Mouse (Mus musculus) midbrain, embryonic 16.5 days (tissue): ENCODE data around the gene Dapl1. TPM values are rescaled to one million over a fixed set of nuclear protein-coding genes. Genes with fewer than 3 reads are reported as not detected.

ENCODE experiments used
- ATAC-seq: fragments of 200-750 bp; cut with Nextera tagmentation; 2 replicates; pipeline ENCODE4 v1.8.0; 2017; ENCODE audit warnings: moderate TSS enrichment
- H3K27ac ChIP-seq: fragments of 300-500 bp; sonication (generic); 2 replicates; pipeline ENCODE4 v1.5.1; 2014; ENCODE audit warnings: mild to moderate bottlenecking, low read length, mixed read lengths
- H3K27me3 ChIP-seq: fragments of 300-500 bp; sonication (generic); 2 replicates; pipeline ENCODE4 v1.6.1; 2014; ENCODE audit warnings: low read depth, low read length, mixed read lengths; ENCODE audit not compliant: control insufficient read depth, insufficient read depth
- H3K36me3 ChIP-seq: fragments of 300-500 bp; sonication (generic); 2 replicates; pipeline ENCODE4 v1.6.1; 2014; ENCODE audit warnings: mild to moderate bottlenecking, low read length, moderate library complexity, mixed read lengths; ENCODE audit not compliant: control insufficient read depth, insufficient read depth
- H3K4me1 ChIP-seq: fragments of 300-500 bp; sonication (generic); 2 replicates; pipeline ENCODE4 v1.6.1; 2014; ENCODE audit warnings: mild to moderate bottlenecking, low read length, mixed read lengths; ENCODE audit not compliant: control insufficient read depth, insufficient read depth
- H3K4me2 ChIP-seq: fragments of 300-500 bp; sonication (generic); 2 replicates; pipeline ENCODE4 v1.6.1; 2014; ENCODE audit warnings: mild to moderate bottlenecking, low read length, mixed read lengths
- H3K4me3 ChIP-seq: fragments of 300-500 bp; sonication (generic); 2 replicates; pipeline ENCODE4 v1.5.1; 2014; ENCODE audit warnings: low read depth, mild to moderate bottlenecking, low read length, moderate library complexity, mixed read lengths
- H3K9ac ChIP-seq: fragments of 300-500 bp; sonication (generic); 2 replicates; pipeline ENCODE4 v1.6.1; 2014; ENCODE audit warnings: low read depth, low read length, mixed read lengths
- H3K9me3 ChIP-seq: fragments of 300-500 bp; sonication (generic); replicated peaks from 2 replicates; pipeline ENCODE4 v1.6.1; 2014; ENCODE audit warnings: mild to moderate bottlenecking, low read length, mixed read lengths; ENCODE audit not compliant: control insufficient read depth, poor library complexity, severe bottlenecking
- WGBS: fragments of 180-500 bp; shearing (Covaris S2); extraction: QIAGEN DNeasy Blood & Tissue Kit; methylation state at CpG from one replicate; pipeline ENCODE4 v1.1.7; 2014; 5-methylcytosine and 5-hydroxymethylcytosine counted together
- polyA plus RNA-seq: library from polyadenylated mRNA; unstranded; fragments of >200 nt; fragmentation: Nextera tagmentation; extraction: Ambion mirVana; gene quantifications from 2 replicates; pipeline ENCODE4 v1.2.1, GENCODE M21; 2015

Gene Dapl1
- polyA plus RNA-seq, 1 experiment from 2014 or later: 1.6 TPM

DNA sequence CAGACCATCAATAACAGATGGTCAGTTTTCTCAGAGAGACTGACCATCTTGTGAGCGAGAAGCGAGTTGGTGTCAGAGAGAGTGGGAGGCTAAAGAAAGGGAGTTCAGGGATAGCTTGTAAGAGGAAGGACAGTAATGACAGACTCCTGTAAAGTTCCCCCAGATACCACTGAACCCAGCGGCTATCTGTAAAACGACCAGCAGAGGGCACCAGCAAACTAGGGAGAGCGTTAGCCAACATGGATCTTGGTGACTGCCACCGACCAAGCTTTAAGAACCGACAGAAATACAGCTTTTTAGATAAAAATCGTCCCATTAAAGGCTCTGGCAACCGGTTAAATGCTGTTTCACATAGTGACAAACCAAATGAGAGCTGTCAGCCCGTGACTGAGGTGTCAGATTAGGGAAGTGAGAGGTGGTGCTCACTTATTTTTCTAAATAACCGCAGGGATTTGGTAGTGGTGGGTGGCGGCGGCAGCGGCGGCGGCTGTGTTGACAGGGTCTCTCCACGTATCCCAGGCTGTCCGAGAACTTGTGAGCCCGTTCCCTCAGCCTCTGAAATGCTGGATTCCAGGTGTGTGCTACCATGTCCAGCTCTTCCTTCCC lies 37.7 kb downstream of the Dapl1 start:
- peak overlapping the region; percentile 46 for H3K4me2 ChIP-seq
- H3K27me3 ChIP-seq: no peaks in the 10 kb centered on the region
- peak overlapping the region; percentile 43; the same call in 1 of the 2 replicates for H3K9ac ChIP-seq
- no peak overlapping the region for H3K27ac ChIP-seq
- 7% methylated on average over 19 of the region's 19 CpGs for WGBS
- peak; percentile 76 for ATAC-seq
- H3K4me1 ChIP-seq: no peaks in the 10 kb centered on the region
- no peaks in the 10 kb centered on the region for H3K9me3 ChIP-seq
- H3K36me3 ChIP-seq: no peaks in the 10 kb centered on the region
- H3K4me3 ChIP-seq: peak overlapping the region; percentile 21

DNA sequence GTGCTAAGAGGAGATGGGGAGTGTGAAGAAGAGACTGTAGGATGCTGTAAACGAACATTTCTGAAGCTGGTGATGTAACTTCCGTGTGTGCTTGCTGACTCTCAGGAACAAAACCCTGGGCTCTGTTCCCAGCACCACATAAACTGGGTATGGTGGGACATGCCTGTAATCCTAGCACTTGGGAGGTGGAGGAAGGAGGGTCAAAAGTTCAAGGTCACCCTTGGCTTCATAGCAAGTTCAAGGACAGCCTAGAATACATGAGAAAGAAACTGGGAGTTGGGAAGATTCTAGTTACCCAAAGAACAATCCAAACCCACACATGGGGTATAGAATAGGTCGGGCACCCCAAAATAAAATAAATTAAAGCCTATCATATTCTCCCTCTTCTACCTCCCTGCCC lies 39.1 kb downstream of the Dapl1 start:
- Histone ChIP-seq H3K4me3 (no peak overlapping the region), H3K27ac (no peak overlapping the region), H3K9ac (no peak overlapping the region), H3K4me1 (no peaks in the 10 kb centered on the region), H3K36me3 (no peaks in the 10 kb centered on the region), H3K9me3 (no peaks in the 10 kb centered on the region), H3K27me3 (no peaks in the 10 kb centered on the region), H3K4me2 (no peak overlapping the region)
- ATAC-seq: no peak
- 90% methylated on average over 3 of the region's 3 CpGs for WGBS

DNA sequence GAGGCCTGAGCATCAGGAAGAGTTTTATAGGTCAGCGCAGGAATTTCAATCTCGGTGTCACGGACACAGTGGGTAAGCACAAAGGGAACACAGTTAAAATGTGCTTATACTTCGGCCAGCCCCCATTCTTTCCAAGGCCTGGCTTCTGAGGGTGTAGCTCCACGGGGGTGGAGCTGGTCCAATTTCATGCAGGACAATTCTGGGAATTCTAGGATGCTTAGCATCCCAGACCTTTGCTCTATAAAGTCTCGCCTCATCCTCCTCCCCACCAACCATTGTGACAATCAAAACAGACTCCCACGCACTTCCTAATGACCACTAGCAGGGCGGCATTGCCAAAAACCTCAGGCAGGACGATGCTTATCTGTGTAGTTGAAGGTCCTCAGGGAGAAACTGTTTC lies 42.4 kb downstream of the Dapl1 start:
- WGBS: 72% methylated on average over 9 of the region's 9 CpGs

DNA sequence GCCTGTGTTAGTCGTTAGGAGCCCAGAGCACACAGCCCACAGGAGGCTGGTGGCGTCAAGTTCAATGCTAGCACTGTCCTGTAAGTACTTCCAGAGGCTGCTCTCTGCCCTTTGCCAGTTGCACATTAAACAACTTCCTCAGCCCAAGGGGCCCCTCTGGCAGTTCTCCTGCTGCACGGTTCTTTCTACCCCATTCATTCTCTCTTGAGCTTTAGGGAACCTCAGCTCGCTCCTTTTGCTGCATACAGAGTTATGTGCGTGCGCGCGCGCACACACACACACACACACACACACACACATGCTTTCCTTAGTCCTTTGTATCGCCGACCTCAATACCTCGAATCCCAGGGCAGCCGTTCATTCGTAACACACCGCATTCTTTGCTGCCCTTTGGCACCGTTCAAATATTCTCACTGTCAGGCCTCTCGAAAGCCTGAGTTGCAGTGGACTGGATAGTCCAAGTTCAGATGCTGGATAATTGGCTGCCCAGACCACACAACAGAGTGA lies 45.2 kb downstream of the Dapl1 start:
- Histone ChIP-seq H3K4me2 (no peak overlapping the region), H3K27me3 (no peaks in the 10 kb centered on the region), H3K4me3 (no peak overlapping the region), H3K27ac (no peak overlapping the region), H3K9me3 (no peaks in the 10 kb centered on the region), H3K9ac (no peak overlapping the region), H3K36me3 (no peaks in the 10 kb centered on the region), H3K4me1 (peaks cover 6% of the 10 kb centered on the region)
- 47% methylated on average over 17 of the region's 17 CpGs for WGBS
- ATAC-seq: 0 out of 2 replicates have a peak, but pooled peaks have one; percentile 17

More for the DNA sequence above, 42.4 kb downstream of the Dapl1 start:
- Histone ChIP-seq H3K9ac (no peak overlapping the region), H3K9me3 (no peaks in the 10 kb centered on the region), H3K4me2 (no peak overlapping the region), H3K27me3 (no peaks in the 10 kb centered on the region), H3K27ac (no peak overlapping the region), H3K4me1 (peaks cover 6% of the 10 kb centered on the region), H3K4me3 (no peak overlapping the region), H3K36me3 (no peaks in the 10 kb centered on the region)
- no peak for ATAC-seq

DNA sequence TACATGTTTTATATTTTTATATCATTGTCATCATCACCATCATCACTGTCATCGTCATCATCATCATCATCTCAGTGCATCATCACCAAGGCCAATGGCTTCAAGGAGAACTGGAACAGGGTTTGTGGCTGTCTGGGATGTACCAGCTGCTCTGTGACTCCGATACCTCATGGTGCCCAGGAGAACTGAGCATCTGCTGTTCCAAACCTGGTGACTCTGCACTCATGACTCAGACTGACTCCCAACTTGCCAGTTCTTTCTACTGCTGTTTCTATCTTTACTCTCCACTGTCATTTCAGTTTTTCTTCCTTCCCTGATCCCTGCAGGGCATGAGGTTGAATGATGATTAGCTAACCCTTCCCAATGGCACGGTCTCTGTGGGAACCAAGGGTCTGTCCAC lies 46.4 kb downstream of the Dapl1 start:
- no peak for ATAC-seq
- WGBS: 95% methylated on average over 3 of the region's 3 CpGs

DNA sequence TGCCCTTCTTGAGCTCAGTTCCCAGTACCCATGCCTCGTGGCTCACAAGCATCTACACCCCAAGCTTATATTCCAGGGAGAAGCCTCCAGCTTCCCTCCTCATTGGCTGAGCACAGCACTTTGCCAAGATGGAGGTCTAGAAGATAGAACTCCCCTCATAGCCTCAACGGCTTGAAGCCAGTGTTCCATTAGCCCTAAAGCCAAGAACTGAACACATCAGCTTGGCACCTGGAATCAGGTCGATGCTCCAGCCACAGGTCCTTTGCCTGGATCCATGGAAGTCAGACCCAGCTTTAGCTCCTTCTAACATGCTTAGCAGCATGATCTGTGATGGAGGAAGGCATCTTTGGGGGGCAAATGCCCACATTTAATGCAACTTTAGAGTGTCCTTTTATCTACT lies 48.5 kb downstream of the Dapl1 start:
- Histone ChIP-seq H3K4me1 (peaks cover 6% of the 10 kb centered on the region), H3K36me3 (no peaks in the 10 kb centered on the region), H3K27ac (no peak overlapping the region), H3K27me3 (no peaks in the 10 kb centered on the region), H3K9me3 (no peaks in the 10 kb centered on the region), H3K4me3 (no peak overlapping the region), H3K9ac (no peak overlapping the region), H3K4me2 (no peak overlapping the region)
- no peak for ATAC-seq
- WGBS: 90% methylated on average over 3 of the region's 3 CpGs

More for the DNA sequence above, 46.4 kb downstream of the Dapl1 start:
- Histone ChIP-seq H3K4me1 (peaks cover 6% of the 10 kb centered on the region), H3K9ac (no peak overlapping the region), H3K36me3 (no peaks in the 10 kb centered on the region), H3K27ac (no peak overlapping the region), H3K4me2 (no peak overlapping the region), H3K9me3 (no peaks in the 10 kb centered on the region), H3K27me3 (no peaks in the 10 kb centered on the region), H3K4me3 (no peak overlapping the region)

DNA sequence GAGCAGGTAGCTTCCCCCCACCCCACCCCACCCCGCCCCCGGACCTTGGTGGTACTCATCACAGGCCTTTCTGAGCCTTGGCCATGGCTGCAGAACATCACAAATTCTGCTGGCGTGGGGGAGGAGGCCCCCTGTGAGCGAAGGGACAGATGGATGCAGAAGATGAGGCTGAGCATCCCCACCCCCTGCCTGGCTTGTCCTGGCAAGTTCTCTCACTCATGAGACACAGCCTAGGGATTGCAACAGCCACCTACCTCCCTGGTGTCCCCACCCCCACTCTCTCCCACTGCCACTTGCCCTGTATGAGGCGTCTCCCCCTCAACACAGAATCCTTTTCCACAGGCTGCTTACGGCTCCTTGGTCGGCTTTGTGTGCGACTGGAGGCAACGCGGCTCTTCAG lies 49.1 kb downstream of the Dapl1 start:
- 89% methylated on average over 10 of the region's 10 CpGs for WGBS
- no peak for ATAC-seq
- H3K27ac ChIP-seq: no peak overlapping the region

DNA sequence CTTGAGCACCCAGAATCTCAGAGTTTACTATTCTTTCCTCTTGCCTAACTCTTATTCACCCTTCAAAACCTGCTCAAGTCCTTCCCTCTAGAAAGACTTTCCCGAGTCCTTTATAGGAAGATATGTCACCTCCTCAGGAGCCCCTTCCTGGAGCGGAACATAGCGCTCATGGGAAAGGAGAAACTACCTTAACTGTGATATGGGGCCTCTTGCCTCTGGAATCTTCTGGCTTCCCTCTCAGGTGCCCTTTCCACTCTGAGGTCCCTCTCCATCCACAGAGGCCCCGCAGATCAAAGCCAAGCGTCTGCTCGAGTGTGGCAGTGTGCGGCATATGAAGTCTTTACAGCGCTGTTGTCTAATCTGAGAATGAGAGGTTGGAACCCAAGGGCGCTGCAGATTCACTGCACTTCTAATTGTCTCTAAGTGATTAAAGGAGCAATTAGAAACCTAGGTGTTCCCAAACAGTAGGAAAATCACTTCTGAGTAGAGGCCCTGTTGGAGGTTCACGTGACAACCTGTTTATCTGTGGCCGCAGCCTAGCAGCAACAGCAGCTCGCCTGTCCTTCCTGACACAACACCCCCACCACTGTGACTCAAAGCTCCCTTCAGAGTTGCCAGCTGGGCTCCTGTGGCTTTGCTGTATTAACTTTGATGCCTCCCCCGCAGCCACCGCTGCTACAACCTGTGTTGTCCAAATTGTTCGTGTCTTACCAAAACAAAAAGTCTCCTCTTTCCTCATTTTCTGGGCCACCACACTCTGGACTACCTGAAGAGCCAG lies 49.7 kb downstream of the Dapl1 start:
- WGBS: 80% methylated on average over 15 of the region's 15 CpGs

More for the DNA sequence above, 49.1 kb downstream of the Dapl1 start:
- Histone ChIP-seq H3K9ac (no peak overlapping the region), H3K4me1 (peaks cover 6% of the 10 kb centered on the region), H3K4me3 (no peak overlapping the region), H3K27me3 (no peaks in the 10 kb centered on the region), H3K36me3 (no peaks in the 10 kb centered on the region), H3K9me3 (no peaks in the 10 kb centered on the region), H3K4me2 (no peak overlapping the region)

DNA sequence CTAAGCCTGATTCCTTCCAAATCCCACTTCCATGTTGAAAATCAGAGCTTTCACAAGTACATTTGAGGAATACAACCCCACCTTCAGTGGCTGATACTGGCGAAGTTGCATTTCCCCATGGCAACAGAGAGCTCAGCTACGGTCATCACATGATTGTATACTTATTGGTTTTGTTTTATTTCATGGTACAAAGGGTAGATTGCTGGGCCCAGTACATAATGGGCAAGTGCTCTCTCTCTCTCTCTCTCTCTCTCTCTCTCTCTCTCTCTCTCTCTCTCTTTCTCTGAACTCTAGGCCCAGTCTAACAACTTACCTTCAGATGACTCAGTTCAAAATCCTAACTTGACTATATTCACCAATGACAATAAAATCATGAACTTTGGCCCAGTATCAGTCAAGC lies 52.5 kb downstream of the Dapl1 start:
- H3K9ac ChIP-seq: no peak overlapping the region
- no peaks in the 10 kb centered on the region for H3K9me3 ChIP-seq
- H3K4me2 ChIP-seq: no peak overlapping the region
- H3K4me1 ChIP-seq: peaks cover 2% of the 10 kb centered on the region; the same call in 1 of the 2 replicates
- ATAC-seq: no peak
- no peak overlapping the region for H3K4me3 ChIP-seq
- H3K36me3 ChIP-seq: no peaks in the 10 kb centered on the region
- no peaks in the 10 kb centered on the region for H3K27me3 ChIP-seq
- H3K27ac ChIP-seq: no peak overlapping the region
- 77% methylated on average over 2 of the region's 2 CpGs for WGBS

More for the DNA sequence above, 49.7 kb downstream of the Dapl1 start:
- peaks cover 6% of the 10 kb centered on the region for H3K4me1 ChIP-seq
- no peaks in the 10 kb centered on the region for H3K27me3 ChIP-seq
- no peak overlapping the region for H3K27ac ChIP-seq
- H3K4me2 ChIP-seq: no peak overlapping the region
- no peak for ATAC-seq
- H3K36me3 ChIP-seq: no peaks in the 10 kb centered on the region
- no peak overlapping the region for H3K9ac ChIP-seq
- no peak overlapping the region for H3K4me3 ChIP-seq
- no peaks in the 10 kb centered on the region for H3K9me3 ChIP-seq
